9 mouse cellular contexts compared by ENCODE assay signal in the genomic region with DNA sequence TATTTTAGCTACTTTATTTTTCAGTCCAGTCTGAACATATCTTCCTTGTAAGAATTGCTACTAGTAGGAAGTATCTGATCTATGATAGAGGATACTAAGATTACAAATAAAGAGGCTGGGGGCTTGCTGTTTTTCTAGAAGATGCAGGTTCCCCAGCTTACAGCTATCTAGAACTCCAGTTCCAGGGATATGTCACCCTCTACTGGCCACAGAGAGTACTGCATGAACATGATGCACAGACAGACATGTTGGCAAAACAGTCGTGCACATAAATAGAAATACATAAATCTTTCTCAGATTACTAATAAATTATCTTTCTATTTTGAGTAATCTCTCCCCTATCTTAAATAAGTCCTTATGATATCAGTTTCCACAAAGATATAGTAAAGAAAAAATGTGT. TPM values are rescaled to one million over a fixed set of nuclear protein-coding genes. Genes with fewer than 3 reads are reported as not detected.
DNase-seq lines count a peak whose midpoint lies in the region; ATAC-seq and TF ChIP-seq lines count a peak whose summit lies in the region.
"Had no signal": no experiment of that assay in that cellular context is flagged by ENCODE, and none has a peak within 500 bp of the region (broad histone marks: within the 10 kb centered on the region; RNA-seq: fewer than 3 reads in every experiment).

No protein-coding gene starts in this region.

- TF ChIP-seq EP300 in lung, postnatal 0 days (IDR thresholded peaks at IDR 0.05): no peak

- H3K9ac ChIP-seq in forebrain, embryonic 11.5 days (ENCODE audit: low read length): no peak overlapping the region
- no peak overlapping the region for H3K9ac ChIP-seq in forebrain, embryonic 16.5 days (replicated peaks; ENCODE audit: low read depth, low read length)
- no peak overlapping the region for H3K9ac ChIP-seq in lung, postnatal 0 days (replicated peaks; ENCODE audit: low read depth)

- H3K4me1 ChIP-seq in forebrain, embryonic 11.5 days (replicated peaks; ENCODE audit: control insufficient read depth, insufficient read depth, low read length): no peaks in the 10 kb centered on the region
- no peaks in the 10 kb centered on the region for H3K4me1 ChIP-seq in forebrain, embryonic 16.5 days (replicated peaks; ENCODE audit: control insufficient read depth, insufficient read depth, low read length)
- H3K4me1 ChIP-seq in lung, postnatal 0 days (ENCODE audit: insufficient read depth, low read depth, low read length): no peaks in the 10 kb centered on the region

- ATAC-seq in forebrain, embryonic 11.5 days (replicated peaks; ENCODE audit: low FRiP score): no peak
- no peak for ATAC-seq in forebrain, embryonic 16.5 days
- ATAC-seq in CD4-positive, CD25-positive, alpha-beta regulatory T cell, adult 4 months: peak; percentile 83
- no peak for ATAC-seq in lung, postnatal 0 days

- 36% methylated on average over 1 of the region's 1 CpGs for WGBS in forebrain, embryonic 11.5 days
- 31% methylated on average over 1 of the region's 1 CpGs for WGBS in forebrain, embryonic 16.5 days
- 24% methylated on average over 1 of the region's 1 CpGs for whole genome bisulfite sequencing in lung, postnatal 0 days

- no peak overlapping the region for H3K4me3 ChIP-seq in forebrain, embryonic 11.5 days (ENCODE audit: low read depth, low read length)
- no peak overlapping the region for H3K4me3 ChIP-seq in forebrain, embryonic 16.5 days (replicated peaks; ENCODE audit: low read length)
- no peak overlapping the region for H3K4me3 ChIP-seq in lung, postnatal 0 days (ENCODE audit: low read depth, low read length)

- no peaks in the 10 kb centered on the region for H3K9me3 ChIP-seq in forebrain, embryonic 11.5 days (ENCODE audit: control insufficient read depth, low read length)
- no peaks in the 10 kb centered on the region for H3K9me3 ChIP-seq in forebrain, embryonic 16.5 days (ENCODE audit: control insufficient read depth, low read length)
- no peaks in the 10 kb centered on the region for H3K9me3 ChIP-seq in lung, postnatal 0 days (ENCODE audit: low read length)

- no peak overlapping the region for H3K27ac ChIP-seq in forebrain, embryonic 11.5 days (ENCODE audit: low read depth, low read length)
- H3K27ac ChIP-seq in forebrain, embryonic 16.5 days (ENCODE audit: low read length): no peak overlapping the region
- H3K27ac ChIP-seq in lung, postnatal 0 days (ENCODE audit: low read length): no peak overlapping the region

- no peaks in the 10 kb centered on the region for H3K27me3 ChIP-seq in forebrain, embryonic 11.5 days (ENCODE audit: control insufficient read depth, insufficient read depth, low read length)
- no peaks in the 10 kb centered on the region for H3K27me3 ChIP-seq in forebrain, embryonic 16.5 days (replicated peaks; ENCODE audit: control insufficient read depth, insufficient read depth, low read length)
- H3K27me3 ChIP-seq in lung, postnatal 0 days (replicated peaks; ENCODE audit: insufficient read depth, low read length): no peaks in the 10 kb centered on the region

- peak; percentile 69; the same call in 1 of the 2 replicates for TF ChIP-seq CTCF in brain, embryonic 14.5 days (IDR thresholded peaks at IDR 0.05; ENCODE audit: borderline replicate concordance, extremely low read depth, insufficient read depth, insufficient read length)
- TF ChIP-seq CTCF in lung, postnatal 0 days (IDR thresholded peaks at IDR 0.05): peak; percentile 83

- H3K36me3 ChIP-seq in forebrain, embryonic 11.5 days (ENCODE audit: control insufficient read depth, insufficient read depth, low read length): no peaks in the 10 kb centered on the region
- H3K36me3 ChIP-seq in forebrain, embryonic 16.5 days (ENCODE audit: control insufficient read depth, insufficient read depth): no peaks in the 10 kb centered on the region
- no peaks in the 10 kb centered on the region for H3K36me3 ChIP-seq in lung, postnatal 0 days (ENCODE audit: insufficient read depth, low read length)

- DNase-seq in forebrain, embryonic 11.5 days (ENCODE audit: low spot score): peak; percentile 71
- peak; percentile 82 for DNase-seq in brain, embryonic 14.5 days (ENCODE audit: low read depth)
- DNase-seq in frontal cortex, postnatal 14 days (ENCODE audit: low spot score in 2 of 2): peak; percentile 18 to 67
- DNase-seq in layer of hippocampus, adult 18-20 months (ENCODE audit: low spot score in 2 of 2): peak; percentile 26 to 86
- peak; percentile 53 for DNase-seq in lung, postnatal 0 days (ENCODE audit: low spot score)
- DNase-seq in spleen, adult 12 weeks (ENCODE audit: low spot score): peak; percentile 41

- no peak overlapping the region for H3K4me2 ChIP-seq in forebrain, embryonic 11.5 days (ENCODE audit: low read depth, low read length, severe bottlenecking)
- no peak overlapping the region for H3K4me2 ChIP-seq in forebrain, embryonic 16.5 days (ENCODE audit: low read length)
- no peak overlapping the region for H3K4me2 ChIP-seq in lung, postnatal 0 days (replicated peaks; ENCODE audit: low read depth, low read length)

- TF ChIP-seq POLR2A in brain, embryonic 14.5 days (IDR thresholded peaks at IDR 0.05; ENCODE audit: borderline replicate concordance, extremely low read depth, insufficient read depth, insufficient read length, poor library complexity, severe bottlenecking): no peak

RNA-seq across cellular contexts. Expression of a gene that starts 34.8 kb away (rescaled TPM):
- not detected in 2 replicates for polyA plus RNA-seq in forebrain, embryonic 11.5 days (2014; fragmentation: Nextera tagmentation; extraction: Ambion mirVana)
- polyA plus RNA-seq in forebrain, embryonic 16.5 days (2015; fragmentation: Nextera tagmentation; extraction: Ambion mirVana): not detected in 2 replicates
- polyA plus RNA-seq in CD4-positive, CD25-positive, alpha-beta regulatory T cell, adult 4 months (2017; shearing (Covaris generic)): not detected
- polyA plus RNA-seq in brain, embryonic 14.5 days (2012; rRNA removed): not detected in 2 replicates
- total RNA-seq in layer of hippocampus, adult 18-20 months (2021): not detected
- polyA plus RNA-seq in lung, postnatal 0 days (2015; fragmentation: Nextera tagmentation; extraction: Ambion mirVana): not detected in 2 replicates
- polyA plus RNA-seq: liver, embryonic 16.5 days had no signal

RNA-seq across cellular contexts. Expression of a gene that starts 35.1 kb away (rescaled TPM):
- 19.2 and 23.4 TPM in 2 replicates for polyA plus RNA-seq in forebrain, embryonic 11.5 days (2014; fragmentation: Nextera tagmentation; extraction: Ambion mirVana)
- polyA plus RNA-seq in forebrain, embryonic 16.5 days (2015; fragmentation: Nextera tagmentation; extraction: Ambion mirVana): 16.8 and 18.2 TPM in 2 replicates
- polyA plus RNA-seq in CD4-positive, CD25-positive, alpha-beta regulatory T cell, adult 4 months (2017; shearing (Covaris generic)): 10 to 100 TPM; 24.7 to 33.4 TPM
- polyA plus RNA-seq in brain, embryonic 14.5 days (2012; rRNA removed): 52.0 and 63.7 TPM in 2 replicates
- 10 to 100 TPM; 30.1 to 38.2 TPM for total RNA-seq in layer of hippocampus, adult 18-20 months (2021)
- 27.0 and 30.9 TPM in 2 replicates for polyA plus RNA-seq in lung, postnatal 0 days (2015; fragmentation: Nextera tagmentation; extraction: Ambion mirVana)

RNA-seq across cellular contexts. Expression of a gene that starts 42.0 kb away (rescaled TPM):
- 1.1 and 1.3 TPM in 2 replicates for polyA plus RNA-seq in forebrain, embryonic 11.5 days (2014; fragmentation: Nextera tagmentation; extraction: Ambion mirVana)
- polyA plus RNA-seq in forebrain, embryonic 16.5 days (2015; fragmentation: Nextera tagmentation; extraction: Ambion mirVana): 1.4 and 2.7 TPM in 2 replicates
- polyA plus RNA-seq in CD4-positive, CD25-positive, alpha-beta regulatory T cell, adult 4 months (2017; shearing (Covaris generic)): 10 to 100 TPM in 1 of 2 experiments, not detected in 1; 15.0 TPM
- not detected in 2 replicates for polyA plus RNA-seq in brain, embryonic 14.5 days (2012; rRNA removed)
- total RNA-seq in layer of hippocampus, adult 18-20 months (2021): not detected
- polyA plus RNA-seq in lung, postnatal 0 days (2015; fragmentation: Nextera tagmentation; extraction: Ambion mirVana): 0.74 TPM in 1 of 2 replicates, not detected in the other

RNA-seq across cellular contexts. Expression of a gene that starts 59.6 kb away (rescaled TPM):
- 0.19 TPM in 1 of 2 replicates, not detected in the other for polyA plus RNA-seq in forebrain, embryonic 11.5 days (2014; fragmentation: Nextera tagmentation; extraction: Ambion mirVana)
- polyA plus RNA-seq in forebrain, embryonic 16.5 days (2015; fragmentation: Nextera tagmentation; extraction: Ambion mirVana): 0.24 TPM in 1 of 2 replicates, not detected in the other
- not detected for polyA plus RNA-seq in CD4-positive, CD25-positive, alpha-beta regulatory T cell, adult 4 months (2017; shearing (Covaris generic))
- 0.29 and 0.40 TPM in 2 replicates for polyA plus RNA-seq in brain, embryonic 14.5 days (2012; rRNA removed)
- total RNA-seq in layer of hippocampus, adult 18-20 months (2021): not detected
- polyA plus RNA-seq in lung, postnatal 0 days (2015; fragmentation: Nextera tagmentation; extraction: Ambion mirVana): 0.11 TPM in 1 of 2 replicates, not detected in the other
- polyA plus RNA-seq: liver, embryonic 16.5 days had no signal
